Comparison of ENCODE assay signal across 14 mouse cellular contexts in genomic region chr1:119219817-119220216, GRCm38 (mm10).
A peak's percentile ranks its signal among the peaks of the same experiment; 100 is the strongest.
DNase-seq lines count a peak whose midpoint lies in the region; ATAC-seq and TF ChIP-seq lines count a peak whose summit lies in the region.
"Had no signal": no experiment of that assay in that cellular context is flagged by ENCODE, and none has a peak within 500 bp of the region (broad histone marks: within the 10 kb centered on the region; RNA-seq: fewer than 3 reads in every experiment).

No protein-coding gene starts in this region.

- peaks cover 3% of the 10 kb centered on the region; the same call in 1 of the 2 replicates for H3K27me3 ChIP-seq in heart, embryonic 10.5 days (ENCODE audit: insufficient read depth, poor library complexity, severe bottlenecking)
- H3K27me3 ChIP-seq in kidney, embryonic 16.5 days (ENCODE audit: insufficient read depth, low read length): no peaks in the 10 kb centered on the region
- H3K27me3 ChIP-seq: hindbrain, embryonic 15.5 days; midbrain, embryonic 13.5 days; neural tube, embryonic 12.5 days had no signal

- intact Hi-C loops in heart, postnatal 14 days (cut with DNase I): no loop called here
- intact Hi-C loops in gastrocnemius, adult 2 months (cut with DNase I): no loop called here

- no peak overlapping the region for H3K4me3 ChIP-seq in heart, embryonic 10.5 days
- H3K4me3 ChIP-seq in kidney, embryonic 16.5 days (ENCODE audit: low read length): no peak overlapping the region
- no peak overlapping the region for H3K4me3 ChIP-seq in gastrocnemius, adult 2 months
- H3K4me3 ChIP-seq: hindbrain, embryonic 15.5 days; midbrain, embryonic 13.5 days; neural tube, embryonic 12.5 days had no signal

- H3K36me3 ChIP-seq in heart, embryonic 10.5 days: no peaks in the 10 kb centered on the region
- H3K36me3 ChIP-seq in kidney, embryonic 16.5 days (ENCODE audit: insufficient read depth, low read length): no peaks in the 10 kb centered on the region
- H3K36me3 ChIP-seq: hindbrain, embryonic 15.5 days; midbrain, embryonic 13.5 days; neural tube, embryonic 12.5 days had no signal

- 58% methylated on average over 10 of the region's 10 CpGs for WGBS in heart, embryonic 10.5 days
- 79% methylated on average over 10 of the region's 10 CpGs for WGBS in kidney, embryonic 16.5 days

- peak; percentile 42; the same call in 1 of the 2 replicates for ATAC-seq in kidney, embryonic 16.5 days (ENCODE audit: low FRiP score, low TSS enrichment)
- no peak for ATAC-seq in CD4-positive, CD25-positive, alpha-beta regulatory T cell, adult 4 months
- ATAC-seq: forebrain, postnatal 0 days; midbrain, embryonic 13.5 days had no signal

- 0 out of 2 replicates have a peak overlapping the region, but pooled peaks have one; percentile 24 for H3K27ac ChIP-seq in heart, embryonic 10.5 days
- no peak overlapping the region for H3K27ac ChIP-seq in kidney, embryonic 16.5 days (ENCODE audit: low read length)
- no peak overlapping the region for H3K27ac ChIP-seq in gastrocnemius, adult 2 months
- H3K27ac ChIP-seq: hindbrain, embryonic 15.5 days; midbrain, embryonic 13.5 days; neural tube, embryonic 12.5 days had no signal

- no peaks in the 10 kb centered on the region for H3K9me3 ChIP-seq in heart, embryonic 10.5 days
- H3K9me3 ChIP-seq in kidney, embryonic 16.5 days (ENCODE audit: low read length): no peaks in the 10 kb centered on the region
- H3K9me3 ChIP-seq: hindbrain, embryonic 15.5 days; midbrain, embryonic 13.5 days; neural tube, embryonic 12.5 days had no signal

- H3K9ac ChIP-seq in kidney, embryonic 16.5 days (replicated peaks; ENCODE audit: low read length): no peak overlapping the region
- H3K9ac ChIP-seq: forebrain, postnatal 0 days; hindbrain, embryonic 15.5 days; midbrain, embryonic 13.5 days; neural tube, embryonic 12.5 days had no signal

- DNase-seq in heart, embryonic 10.5 days (ENCODE audit: low spot score): no peak
- no peak for DNase-seq in heart, postnatal 14 days
- DNase-seq in adrenal gland, postnatal 25 days: peak; percentile 21
- peak; percentile 47 for DNase-seq in lung, postnatal 10 days
- no peak for DNase-seq in gastrocnemius, adult 2 months
- DNase-seq in gastrocnemius, postnatal 25 days: no peak
- DNase-seq: forebrain, postnatal 0 days; gastrocnemius, postnatal 14 days; left cerebral cortex, postnatal 4 days had no signal

- no peak overlapping the region for H3K4me2 ChIP-seq in kidney, embryonic 16.5 days (replicated peaks; ENCODE audit: low read depth, low read length)
- H3K4me2 ChIP-seq: hindbrain, embryonic 15.5 days; midbrain, embryonic 13.5 days; neural tube, embryonic 12.5 days had no signal

- TF ChIP-seq CTCF in gastrocnemius, adult 2 months (IDR thresholded peaks at IDR 0.05): no peak

- peaks cover 25% of the 10 kb centered on the region for H3K4me1 ChIP-seq in heart, embryonic 10.5 days
- no peaks in the 10 kb centered on the region for H3K4me1 ChIP-seq in kidney, embryonic 16.5 days (ENCODE audit: insufficient read depth, low read length)
- H3K4me1 ChIP-seq: hindbrain, embryonic 15.5 days; midbrain, embryonic 13.5 days; neural tube, embryonic 12.5 days had no signal

Comparison
In these comparisons a context has a peak if more than half of its experiments do, and no peak if none do; other contexts are left out.
1. DNase-seq: peak in adrenal gland, postnatal 25 days (single experiment) and lung, postnatal 10 days (single experiment); none in heart, embryonic 10.5 days (single experiment), heart, postnatal 14 days (0 of 2), gastrocnemius, adult 2 months (single experiment) and gastrocnemius, postnatal 25 days (single experiment).